28 mouse cellular contexts compared by ENCODE assay signal in the genomic region with DNA sequence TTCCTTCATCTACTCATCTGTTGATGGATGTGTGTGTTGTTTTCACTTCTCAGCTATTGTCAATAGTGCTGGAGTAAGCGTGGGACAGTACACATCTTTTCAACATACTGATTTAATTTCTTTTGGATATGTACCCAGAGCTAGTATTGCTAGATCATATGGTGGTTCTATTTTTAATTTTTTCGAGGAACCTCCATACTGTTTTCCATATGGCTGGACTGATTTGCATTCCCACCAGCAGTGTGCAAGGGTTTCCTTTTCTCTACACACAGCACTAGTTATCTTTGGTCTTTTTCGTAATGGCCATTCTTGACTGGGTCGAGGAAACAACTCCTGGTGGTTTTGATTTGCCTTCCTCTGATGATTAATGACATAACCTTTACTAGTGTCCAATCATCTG.
A peak's percentile ranks its signal among the peaks of the same experiment; 100 is the strongest.
DNase-seq lines count a peak whose midpoint lies in the region; ATAC-seq lines count a peak whose summit lies in the region.
"Had no signal": no experiment of that assay in that cellular context is flagged by ENCODE, and none has a peak within 500 bp of the region (broad histone marks: within the 10 kb centered on the region; RNA-seq: fewer than 3 reads in every experiment).

No protein-coding gene starts in this region.

- H3K4me2 ChIP-seq in forebrain, embryonic 16.5 days (ENCODE audit: low read length) = no peak overlapping the region
- H3K4me2 ChIP-seq: embryonic facial prominence, embryonic 12.5 days; heart, embryonic 11.5 days; hindbrain, embryonic 13.5 days; kidney, embryonic 15.5 days; liver, embryonic 12.5 days; midbrain, embryonic 12.5 days; neural tube, embryonic 13.5 days had no signal

- DNase-seq in frontal cortex, postnatal 25 days (ENCODE audit: low spot score in 2 of 2) = no peak
- peak; percentile 7 for DNase-seq in left cerebral cortex, adult 11 months (ENCODE audit: low spot score)
- no peak for DNase-seq in left cerebral cortex, adult 8-10 months (ENCODE audit: low spot score in 2 of 2)
- no peak for DNase-seq in cerebellum, adult 18-20 months
- DNase-seq: adrenal gland, adult 2 months; adrenal gland, postnatal 36 days; B cell, adult 2 months; cerebellum, adult 9-10 months; cerebellum, postnatal 36 days; gastrocnemius, postnatal 25 days; heart, adult 11 months; heart, postnatal 36 days; kidney, adult 18-20 months; kidney, postnatal 25 days; left cerebral cortex, postnatal 4 days; liver, postnatal 0 days; lung, postnatal 4 days; right cerebral cortex, postnatal 14 days had no signal

- H3K4me3 ChIP-seq in forebrain, embryonic 16.5 days (replicated peaks; ENCODE audit: low read length) = no peak overlapping the region
- H3K4me3 ChIP-seq: embryonic facial prominence, embryonic 12.5 days; hindbrain, embryonic 13.5 days; kidney, embryonic 15.5 days; liver, embryonic 12.5 days; megakaryocyte, embryonic 14.5 days; midbrain, embryonic 12.5 days; neural tube, embryonic 13.5 days had no signal

- WGBS in forebrain, embryonic 16.5 days = 59% methylated on average over 4 of the region's 4 CpGs

- H3K4me1 ChIP-seq in forebrain, embryonic 16.5 days (replicated peaks; ENCODE audit: control insufficient read depth, insufficient read depth, low read length) = peaks cover 16% of the 10 kb centered on the region
- H3K4me1 ChIP-seq: liver, embryonic 12.5 days had no signal

- H3K9ac ChIP-seq in forebrain, embryonic 16.5 days (replicated peaks; ENCODE audit: low read depth, low read length) = no peak overlapping the region
- H3K9ac ChIP-seq: embryonic facial prominence, embryonic 12.5 days; hindbrain, embryonic 13.5 days; kidney, embryonic 15.5 days; liver, embryonic 12.5 days; liver, postnatal 0 days; midbrain, embryonic 12.5 days; neural tube, embryonic 13.5 days had no signal

- ATAC-seq in frontal cortex, adult (ENCODE audit: low TSS enrichment) = peak; percentile 88
- ATAC-seq in forebrain, embryonic 16.5 days = peak; percentile 49
- ATAC-seq: liver, embryonic 12.5 days; liver, postnatal 0 days had no signal

- H3K9me3 ChIP-seq in forebrain, embryonic 16.5 days (ENCODE audit: control insufficient read depth, low read length) = no peaks in the 10 kb centered on the region
- H3K9me3 ChIP-seq: embryonic facial prominence, embryonic 12.5 days; hindbrain, embryonic 13.5 days; kidney, embryonic 15.5 days; liver, embryonic 12.5 days; megakaryocyte, embryonic 14.5 days; midbrain, embryonic 12.5 days; neural tube, embryonic 13.5 days had no signal

- H3K36me3 ChIP-seq in forebrain, embryonic 16.5 days (ENCODE audit: control insufficient read depth, insufficient read depth) = no peaks in the 10 kb centered on the region
- H3K36me3 ChIP-seq: embryonic facial prominence, embryonic 12.5 days; hindbrain, embryonic 13.5 days; kidney, embryonic 15.5 days; liver, embryonic 12.5 days; midbrain, embryonic 12.5 days; neural tube, embryonic 13.5 days had no signal

- H3K27ac ChIP-seq in forebrain, embryonic 16.5 days (ENCODE audit: low read length) = no peak overlapping the region
- H3K27ac ChIP-seq: embryonic facial prominence, embryonic 12.5 days; hindbrain, embryonic 13.5 days; liver, embryonic 12.5 days; midbrain, embryonic 12.5 days had no signal

- H3K27me3 ChIP-seq in forebrain, embryonic 16.5 days (replicated peaks; ENCODE audit: control insufficient read depth, insufficient read depth, low read length) = no peaks in the 10 kb centered on the region
- H3K27me3 ChIP-seq: embryonic facial prominence, embryonic 12.5 days; hindbrain, embryonic 13.5 days; kidney, embryonic 15.5 days; liver, embryonic 12.5 days; megakaryocyte, embryonic 14.5 days; neural tube, embryonic 13.5 days had no signal
